Mouse (Mus musculus) heart, embryonic 16.5 days (tissue): ENCODE results near the gene Zp3. TPM values are rescaled to one million over a fixed set of nuclear protein-coding genes. Genes with fewer than 3 reads are reported as not detected.

Experiments
- ATAC-seq: fragments of 200-750 bp; cut with Nextera tagmentation; replicated peaks from 2 replicates; pipeline ENCODE4 v1.8.0; 2017; ENCODE audit warnings: moderate number of reproducible peaks; ENCODE audit not compliant: insufficient read depth, low FRiP score; ENCODE audit errors: extremely low read depth
- H3K27ac ChIP-seq: fragments of 300-500 bp; sonication (generic); 2 replicates; pipeline ENCODE4 v1.5.1; 2014; ENCODE audit warnings: mild to moderate bottlenecking, low read length, control low read depth, moderate library complexity
- H3K27me3 ChIP-seq: fragments of 300-500 bp; sonication (generic); 2 replicates; pipeline ENCODE4 v1.6.1; 2014; ENCODE audit warnings: low read length, mixed read lengths; ENCODE audit not compliant: control insufficient read depth, insufficient read depth
- H3K36me3 ChIP-seq: fragments of 300-500 bp; sonication (generic); 2 replicates; pipeline ENCODE4 v1.6.1; 2014; ENCODE audit not compliant: control insufficient read depth, insufficient read depth
- H3K4me1 ChIP-seq: fragments of 300-500 bp; sonication (generic); 2 replicates; pipeline ENCODE4 v1.6.1; 2014; ENCODE audit warnings: low read length, mixed read lengths; ENCODE audit not compliant: control insufficient read depth, insufficient read depth
- H3K4me2 ChIP-seq: fragments of 300-500 bp; sonication (generic); 2 replicates; pipeline ENCODE4 v1.6.1; 2014; ENCODE audit warnings: low read depth, mild to moderate bottlenecking, control low read depth, low read length
- H3K4me3 ChIP-seq: fragments of 300-500 bp; sonication (generic); 2 replicates; pipeline ENCODE4 v1.5.1; 2014; ENCODE audit warnings: mild to moderate bottlenecking, control low read depth, low read length
- H3K9ac ChIP-seq: fragments of 300-500 bp; sonication (generic); 2 replicates; pipeline ENCODE4 v1.6.1; 2014; ENCODE audit warnings: low read length, control low read depth
- H3K9me3 ChIP-seq: fragments of 300-500 bp; sonication (generic); replicated peaks from 2 replicates; pipeline ENCODE4 v1.6.1; 2016; ENCODE audit warnings: low read length; ENCODE audit not compliant: control insufficient read depth
- WGBS: fragments of 180-500 bp; shearing (Covaris S2); extraction: QIAGEN DNeasy Blood & Tissue Kit; methylation state at CpG from one replicate; pipeline ENCODE4 v1.1.7; 2014; 5-methylcytosine and 5-hydroxymethylcytosine counted together
- polyA plus RNA-seq: library from polyadenylated mRNA; unstranded; fragments of >200 nt; fragmentation: Nextera tagmentation; extraction: Ambion mirVana; gene quantifications from 2 replicates; pipeline ENCODE4 v1.2.1, GENCODE M21; 2015

Gene Zp3
- polyA plus RNA-seq, 1 experiment from 2014 or later, result not detected

GRCm38 (mm10) chr5:135957207-135957974, 22.5 kb upstream of the Zp3 start:
- H3K9ac ChIP-seq, result peak overlapping the region; percentile 67
- H3K4me1 ChIP-seq, result peaks cover 13% of the 10 kb centered on the region
- peak overlapping the region; percentile 96 for H3K27ac ChIP-seq
- H3K36me3 ChIP-seq, result no peaks in the 10 kb centered on the region
- H3K4me2 ChIP-seq, result peak overlapping the region; percentile 54
- no peaks in the 10 kb centered on the region for H3K9me3 ChIP-seq
- H3K27me3 ChIP-seq, result no peaks in the 10 kb centered on the region
- peak; percentile 85 for ATAC-seq
- H3K4me3 ChIP-seq, result peak overlapping the region; percentile 42
- 7% methylated on average over 28 of the region's 28 CpGs for WGBS

- Histone ChIP-seq H3K4me1 (peaks cover 13% of the 10 kb centered on the region), H3K36me3 (no peaks in the 10 kb centered on the region), H3K4me2 (peak overlapping the region; percentile 54; the same call in 1 of the 2 replicates), H3K27ac (peak overlapping the region; percentile 96), H3K27me3 (no peaks in the 10 kb centered on the region), H3K9me3 (no peaks in the 10 kb centered on the region), H3K9ac (no peak overlapping the region), H3K4me3 (peak overlapping the region; percentile 42; the same call in 1 of the 2 replicates)
- ATAC-seq, result no peak
- 93% methylated on average over 4 of the region's 4 CpGs for WGBS
These were observed 21.5 kb upstream of the Zp3 start for GRCm38 (mm10) chr5:135958367-135958766.

GRCm38 (mm10) chr5:135959911-135960310, 20.0 kb upstream of the Zp3 start:
- 87% methylated on average over 7 of the region's 7 CpGs for WGBS
- H3K4me1 ChIP-seq, result peaks cover 13% of the 10 kb centered on the region
- no peak overlapping the region for H3K4me3 ChIP-seq
- no peak for ATAC-seq
- H3K9me3 ChIP-seq, result no peaks in the 10 kb centered on the region
- no peaks in the 10 kb centered on the region for H3K27me3 ChIP-seq
- no peak overlapping the region for H3K4me2 ChIP-seq
- no peak overlapping the region for H3K9ac ChIP-seq
- H3K27ac ChIP-seq, result no peak overlapping the region
- no peaks in the 10 kb centered on the region for H3K36me3 ChIP-seq

GRCm38 (mm10) chr5:135960909-135961635, 18.8 kb upstream of the Zp3 start:
- H3K4me3 ChIP-seq, result no peak overlapping the region
- 92% methylated on average over 15 of the region's 15 CpGs for WGBS
- H3K4me1 ChIP-seq, result peaks cover 18% of the 10 kb centered on the region
- peak overlapping the region; percentile 74; the same call in 1 of the 2 replicates for H3K9ac ChIP-seq
- no peaks in the 10 kb centered on the region for H3K27me3 ChIP-seq
- ATAC-seq, result no peak
- H3K9me3 ChIP-seq, result no peaks in the 10 kb centered on the region
- peak overlapping the region; percentile 98 for H3K27ac ChIP-seq
- no peaks in the 10 kb centered on the region for H3K36me3 ChIP-seq
- peak overlapping the region; percentile 80; the same call in 1 of the 2 replicates for H3K4me2 ChIP-seq

- under 1% methylated on average over 11 of the region's 11 CpGs for WGBS
- Histone ChIP-seq H3K27me3 (no peaks in the 10 kb centered on the region), H3K4me3 (peak overlapping the region; percentile 64), H3K27ac (peak overlapping the region; percentile 98), H3K36me3 (no peaks in the 10 kb centered on the region), H3K4me2 (peak overlapping the region; percentile 80), H3K9me3 (no peaks in the 10 kb centered on the region), H3K9ac (peak overlapping the region; percentile 74), H3K4me1 (peaks cover 14% of the 10 kb centered on the region)
- ATAC-seq, result no peak
These were observed 17.8 kb upstream of the Zp3 start for GRCm38 (mm10) chr5:135962125-135962491.

GRCm38 (mm10) chr5:135962492-135963279, 17.2 kb upstream of the Zp3 start:
- peaks cover 12% of the 10 kb centered on the region for H3K4me1 ChIP-seq

GRCm38 (mm10) chr5:135963280-135963627, 16.6 kb upstream of the Zp3 start:
- peak overlapping the region; percentile 93 for H3K9ac ChIP-seq
- H3K4me3 ChIP-seq, result peak overlapping the region; percentile 64
- peaks cover 10% of the 10 kb centered on the region for H3K4me1 ChIP-seq
- H3K4me2 ChIP-seq, result peak overlapping the region; percentile 92
- H3K9me3 ChIP-seq, result no peaks in the 10 kb centered on the region
- H3K27ac ChIP-seq, result peak overlapping the region; percentile 98
- H3K36me3 ChIP-seq, result no peaks in the 10 kb centered on the region
- 5% methylated on average over 6 of the region's 6 CpGs for WGBS
- no peaks in the 10 kb centered on the region for H3K27me3 ChIP-seq
- ATAC-seq, result no peak

More at GRCm38 (mm10) chr5:135962492-135963279, 17.2 kb upstream of the Zp3 start:
- H3K9me3 ChIP-seq, result no peaks in the 10 kb centered on the region
- peak; percentile 93 for ATAC-seq
- peak overlapping the region; percentile 64 for H3K4me3 ChIP-seq
- WGBS, result under 1% methylated on average over 64 of the region's 64 CpGs
- peak overlapping the region; percentile 93 for H3K9ac ChIP-seq
- H3K27ac ChIP-seq, result peak overlapping the region; percentile 98
- H3K36me3 ChIP-seq, result no peaks in the 10 kb centered on the region
- peak overlapping the region; percentile 92 for H3K4me2 ChIP-seq
- H3K27me3 ChIP-seq, result no peaks in the 10 kb centered on the region

- no peaks in the 10 kb centered on the region for H3K9me3 ChIP-seq
- peak overlapping the region; percentile 33 for H3K9ac ChIP-seq
- H3K27ac ChIP-seq, result no peak overlapping the region
- H3K36me3 ChIP-seq, result no peaks in the 10 kb centered on the region
- ATAC-seq, result no peak
- H3K27me3 ChIP-seq, result no peaks in the 10 kb centered on the region
- H3K4me2 ChIP-seq, result peak overlapping the region; percentile 61
- H3K4me3 ChIP-seq, result peak overlapping the region; percentile 34
- H3K4me1 ChIP-seq, result peaks cover 10% of the 10 kb centered on the region
- WGBS, result 6% methylated on average over 24 of the region's 24 CpGs
These were observed 14.4 kb upstream of the Zp3 start for GRCm38 (mm10) chr5:135965501-135965930.
